Mouse (Mus musculus) embryonic facial prominence, embryonic 13.5 days (tissue): ENCODE results near the gene Ebf1. TPM values are rescaled to one million over a fixed set of nuclear protein-coding genes. Genes with fewer than 3 reads are reported as not detected.
A peak's percentile ranks its signal among the peaks of the same experiment; 100 is the strongest.

Experiments
- ATAC-seq: fragments of 200-750 bp; cut with Nextera tagmentation; 2 replicates; pipeline ENCODE4 v1.8.0; 2017; ENCODE audit warnings: low read depth; ENCODE audit not compliant: insufficient number of reproducible peaks, insufficient read depth, low FRiP score, low TSS enrichment
- H3K27ac ChIP-seq: fragments of 300-500 bp; sonication (generic); 2 replicates; pipeline ENCODE4 v1.5.1; 2015; ENCODE audit warnings: moderate library complexity, mild to moderate bottlenecking, inconsistent platforms
- H3K27me3 ChIP-seq: fragments of 300-500 bp; sonication (generic); 2 replicates; pipeline ENCODE4 v1.6.1; 2015; ENCODE audit warnings: mild to moderate bottlenecking, inconsistent platforms
- H3K36me3 ChIP-seq: fragments of 300-500 bp; sonication (generic); 2 replicates; pipeline ENCODE4 v1.6.1; 2015; ENCODE audit warnings: mild to moderate bottlenecking, inconsistent platforms
- H3K4me1 ChIP-seq: fragments of 300-500 bp; sonication (generic); 2 replicates; pipeline ENCODE4 v1.6.1; 2015; ENCODE audit warnings: inconsistent platforms
- H3K4me2 ChIP-seq: fragments of 300-500 bp; sonication (generic); 2 replicates; pipeline ENCODE4 v1.6.1; 2015; ENCODE audit warnings: moderate library complexity, mild to moderate bottlenecking, inconsistent platforms
- H3K4me3 ChIP-seq: fragments of 300-500 bp; sonication (generic); 2 replicates; pipeline ENCODE4 v1.5.1; 2015; ENCODE audit warnings: mild to moderate bottlenecking, inconsistent platforms
- H3K9ac ChIP-seq: fragments of 300-500 bp; sonication (generic); 2 replicates; pipeline ENCODE4 v1.6.1; 2015; ENCODE audit warnings: mild to moderate bottlenecking, inconsistent platforms
- H3K9me3 ChIP-seq: fragments of 300-500 bp; sonication (generic); 2 replicates; pipeline ENCODE4 v1.6.1; 2016; ENCODE audit warnings: inconsistent platforms
- WGBS: fragments of 180-500 bp; shearing (Covaris S2); methylation state at CpG from one replicate; pipeline ENCODE4 v1.1.7; 2015; ENCODE audit warnings: mixed read lengths; 5-methylcytosine and 5-hydroxymethylcytosine counted together
- polyA plus RNA-seq: library from polyadenylated mRNA; unstranded; fragments of >200 nt; fragmentation: Nextera tagmentation; extraction: Ambion mirVana; gene quantifications from 2 replicates; pipeline ENCODE4 v1.2.1, GENCODE M21; 2015

The Ebf1 gene
- polyA plus RNA-seq, 1 experiment from 2014 or later = 69.1 TPM

- no peak overlapping the region for H3K9ac ChIP-seq
- H3K36me3 ChIP-seq = no peaks in the 10 kb centered on the region
- H3K4me2 ChIP-seq = no peak overlapping the region
- WGBS = 73% methylated on average over 6 of the region's 6 CpGs
- H3K27me3 ChIP-seq = no peaks in the 10 kb centered on the region
- no peak overlapping the region for H3K4me3 ChIP-seq
- no peak for ATAC-seq
- H3K27ac ChIP-seq = no peak overlapping the region
- H3K4me1 ChIP-seq = peaks cover 9% of the 10 kb centered on the region; the same call in 1 of the 2 replicates
- no peaks in the 10 kb centered on the region for H3K9me3 ChIP-seq
Measured at GRCm38 (mm10) chr11:44983961-44984360, 366.8 kb downstream of the Ebf1 start.

GRCm38 (mm10) chr11:44984381-44984780, 367.3 kb downstream of the Ebf1 start:
- Histone ChIP-seq H3K27ac (no peak overlapping the region), H3K9me3 (no peaks in the 10 kb centered on the region), H3K9ac (no peak overlapping the region), H3K27me3 (no peaks in the 10 kb centered on the region), H3K4me3 (no peak overlapping the region), H3K36me3 (no peaks in the 10 kb centered on the region), H3K4me1 (peaks cover 7% of the 10 kb centered on the region; the same call in 1 of the 2 replicates), H3K4me2 (no peak overlapping the region)
- 45% methylated on average over 7 of the region's 7 CpGs for WGBS
- ATAC-seq = no peak

- Histone ChIP-seq H3K4me1 (0 out of 2 replicates have a peak, but pooled peaks cover 4% of the 10 kb centered on the region), H3K9ac (no peak overlapping the region), H3K9me3 (no peaks in the 10 kb centered on the region), H3K27ac (no peak overlapping the region), H3K27me3 (no peaks in the 10 kb centered on the region), H3K4me2 (no peak overlapping the region), H3K4me3 (no peak overlapping the region), H3K36me3 (peaks cover 7% of the 10 kb centered on the region; the same call in 1 of the 2 replicates)
- ATAC-seq = no peak
- 59% methylated on average over 4 of the region's 4 CpGs for WGBS
Measured at GRCm38 (mm10) chr11:44987796-44988195, 370.7 kb downstream of the Ebf1 start.

GRCm38 (mm10) chr11:45002681-45003286, 385.7 kb downstream of the Ebf1 start:
- H3K9ac ChIP-seq = no peak overlapping the region
- peak overlapping the region; percentile 82 for H3K27ac ChIP-seq
- no peak for ATAC-seq
- WGBS = 32% methylated on average over 5 of the region's 5 CpGs
- peaks cover 18% of the 10 kb centered on the region for H3K4me1 ChIP-seq
- no peaks in the 10 kb centered on the region for H3K9me3 ChIP-seq
- H3K36me3 ChIP-seq = peaks cover 6% of the 10 kb centered on the region; the same call in 1 of the 2 replicates
- H3K27me3 ChIP-seq = peaks cover 7% of the 10 kb centered on the region; the same call in 1 of the 2 replicates
- no peak overlapping the region for H3K4me2 ChIP-seq
- H3K4me3 ChIP-seq = no peak overlapping the region

- Histone ChIP-seq H3K27me3 (peaks cover 7% of the 10 kb centered on the region; the same call in 1 of the 2 replicates), H3K36me3 (0 out of 2 replicates have a peak, but pooled peaks cover 5% of the 10 kb centered on the region), H3K4me1 (peaks cover 21% of the 10 kb centered on the region), H3K4me3 (no peak overlapping the region), H3K9me3 (no peaks in the 10 kb centered on the region), H3K27ac (peak overlapping the region; percentile 82), H3K9ac (no peak overlapping the region), H3K4me2 (no peak overlapping the region)
- no peak for ATAC-seq
- WGBS = 24% methylated on average over 9 of the region's 9 CpGs
Measured at GRCm38 (mm10) chr11:45003716-45004437, 386.8 kb downstream of the Ebf1 start.

GRCm38 (mm10) chr11:45007311-45007710, 390.2 kb downstream of the Ebf1 start:
- ATAC-seq = no peak
- Histone ChIP-seq H3K9me3 (no peaks in the 10 kb centered on the region), H3K4me2 (no peak overlapping the region), H3K36me3 (no peaks in the 10 kb centered on the region), H3K9ac (no peak overlapping the region), H3K27me3 (peaks cover 4% of the 10 kb centered on the region; the same call in 1 of the 2 replicates), H3K4me1 (peaks cover 20% of the 10 kb centered on the region), H3K4me3 (no peak overlapping the region), H3K27ac (no peak overlapping the region)
- 59% methylated on average over 11 of the region's 11 CpGs for WGBS

- no peak overlapping the region for H3K27ac ChIP-seq
- H3K4me3 ChIP-seq = peak overlapping the region; percentile 30
- H3K9ac ChIP-seq = no peak overlapping the region
- peaks cover 13% of the 10 kb centered on the region for H3K4me1 ChIP-seq
- peak overlapping the region; percentile 57 for H3K4me2 ChIP-seq
- no peak for ATAC-seq
- H3K9me3 ChIP-seq = no peaks in the 10 kb centered on the region
- 5% methylated on average over 7 of the region's 7 CpGs for WGBS
- peaks cover 4% of the 10 kb centered on the region; the same call in 1 of the 2 replicates for H3K27me3 ChIP-seq
- no peaks in the 10 kb centered on the region for H3K36me3 ChIP-seq
Measured at GRCm38 (mm10) chr11:45008078-45008477, 391.0 kb downstream of the Ebf1 start.

- no peak for ATAC-seq
- 85% methylated on average over 5 of the region's 5 CpGs for WGBS
- Histone ChIP-seq H3K4me3 (no peak overlapping the region), H3K27ac (no peak overlapping the region), H3K27me3 (peaks cover 4% of the 10 kb centered on the region; the same call in 1 of the 2 replicates), H3K36me3 (no peaks in the 10 kb centered on the region), H3K9ac (no peak overlapping the region), H3K4me1 (peaks cover 8% of the 10 kb centered on the region), H3K9me3 (no peaks in the 10 kb centered on the region), H3K4me2 (no peak overlapping the region)
Measured at GRCm38 (mm10) chr11:45008760-45009159, 391.6 kb downstream of the Ebf1 start.

- Histone ChIP-seq H3K4me1 (peaks cover 3% of the 10 kb centered on the region; the same call in 1 of the 2 replicates), H3K9ac (no peak overlapping the region), H3K4me3 (no peak overlapping the region), H3K27me3 (no peaks in the 10 kb centered on the region), H3K9me3 (no peaks in the 10 kb centered on the region), H3K27ac (no peak overlapping the region), H3K36me3 (no peaks in the 10 kb centered on the region), H3K4me2 (no peak overlapping the region)
- WGBS = 94% methylated on average over 1 of the region's 1 CpGs
- no peak for ATAC-seq
Measured at GRCm38 (mm10) chr11:45012081-45012480, 395.0 kb downstream of the Ebf1 start.

- WGBS = 80% methylated on average over 3 of the region's 3 CpGs
- no peak for ATAC-seq
- H3K27me3 ChIP-seq = no peaks in the 10 kb centered on the region
- H3K9me3 ChIP-seq = no peaks in the 10 kb centered on the region
- no peak overlapping the region for H3K4me2 ChIP-seq
- H3K36me3 ChIP-seq = no peaks in the 10 kb centered on the region
- no peak overlapping the region for H3K9ac ChIP-seq
- no peak overlapping the region for H3K4me3 ChIP-seq
- no peaks in the 10 kb centered on the region for H3K4me1 ChIP-seq
- no peak overlapping the region for H3K27ac ChIP-seq
Measured at GRCm38 (mm10) chr11:45017493-45017892, 400.4 kb downstream of the Ebf1 start.

- WGBS = 84% methylated on average over 5 of the region's 5 CpGs
- no peak overlapping the region for H3K27ac ChIP-seq
Measured at GRCm38 (mm10) chr11:45026012-45026411, 408.9 kb downstream of the Ebf1 start.

More at GRCm38 (mm10) chr11:45026012-45026411, 408.9 kb downstream of the Ebf1 start:
- Histone ChIP-seq H3K4me1 (peaks cover 14% of the 10 kb centered on the region), H3K9me3 (no peaks in the 10 kb centered on the region), H3K4me3 (no peak overlapping the region), H3K36me3 (no peaks in the 10 kb centered on the region), H3K9ac (no peak overlapping the region), H3K4me2 (no peak overlapping the region), H3K27me3 (no peaks in the 10 kb centered on the region; the same call in 1 of the 2 replicates)
- ATAC-seq = no peak
